Mouse (Mus musculus) intestine, embryonic 14.5 days (tissue): Measurements from ENCODE around the gene Myl7. TPM values are rescaled to one million over a fixed set of nuclear protein-coding genes. Genes with fewer than 3 reads are reported as not detected.

ENCODE experiments used
- ATAC-seq: fragments of 200-750 bp; cut with Nextera tagmentation; replicated peaks from 2 replicates; pipeline ENCODE4 v1.8.0; 2017; ENCODE audit warnings: low read depth, moderate number of reproducible peaks, moderate TSS enrichment, moderate library complexity; ENCODE audit not compliant: low FRiP score, low TSS enrichment
- DNase-seq: peaks from one replicate; pipeline ENCODE4 v3.0.0-alpha.2; 2018; ENCODE audit warnings: low spot score
- H3K27ac ChIP-seq: fragments of 300-500 bp; sonication (generic); 2 replicates; pipeline ENCODE4 v1.5.1; 2014; ENCODE audit warnings: low read depth, mild to moderate bottlenecking, control low read depth
- H3K27me3 ChIP-seq: fragments of 300-500 bp; sonication (generic); replicated peaks from 2 replicates; pipeline ENCODE4 v1.6.1; 2014; ENCODE audit warnings: low read length, control low read depth; ENCODE audit not compliant: control insufficient read depth, insufficient read depth
- H3K36me3 ChIP-seq: fragments of 300-500 bp; sonication (generic); 2 replicates; pipeline ENCODE4 v1.6.1; 2014; ENCODE audit warnings: low read length, control low read depth; ENCODE audit not compliant: control insufficient read depth, insufficient read depth
- H3K4me1 ChIP-seq: fragments of 300-500 bp; sonication (generic); replicated peaks from 2 replicates; pipeline ENCODE4 v1.6.1; 2014; ENCODE audit warnings: low read length, control low read depth, mixed read lengths; ENCODE audit not compliant: control insufficient read depth, insufficient read depth
- H3K4me2 ChIP-seq: fragments of 300-500 bp; sonication (generic); 2 replicates; pipeline ENCODE4 v1.6.1; 2014; ENCODE audit warnings: low read length
- H3K4me3 ChIP-seq: fragments of 300-500 bp; sonication (generic); 2 replicates; pipeline ENCODE4 v1.5.1; 2014; ENCODE audit warnings: low read depth, low read length, control low read depth, mixed read lengths
- H3K9ac ChIP-seq: fragments of 300-500 bp; sonication (generic); 2 replicates; pipeline ENCODE4 v1.6.1; 2014; ENCODE audit warnings: mild to moderate bottlenecking, low read length
- H3K9me3 ChIP-seq: fragments of 300-500 bp; sonication (generic); 2 replicates; pipeline ENCODE4 v1.6.1; 2016; ENCODE audit warnings: low read length, control low read depth; ENCODE audit not compliant: control insufficient read depth
- WGBS: fragments of 180-500 bp; shearing (Covaris S2); extraction: QIAGEN DNeasy Blood & Tissue Kit; methylation state at CpG from one replicate; pipeline ENCODE4 v1.1.7; 2014; 5-methylcytosine and 5-hydroxymethylcytosine counted together
- polyA plus RNA-seq: library from polyadenylated mRNA; unstranded; fragments of >200 nt; fragmentation: Nextera tagmentation; extraction: Ambion mirVana; gene quantifications from 2 replicates; pipeline ENCODE4 v1.2.1, GENCODE M21; 2014

Myl7 gene
- polyA plus RNA-seq, 1 experiment from 2014 or later, result 33.3 TPM

DNA sequence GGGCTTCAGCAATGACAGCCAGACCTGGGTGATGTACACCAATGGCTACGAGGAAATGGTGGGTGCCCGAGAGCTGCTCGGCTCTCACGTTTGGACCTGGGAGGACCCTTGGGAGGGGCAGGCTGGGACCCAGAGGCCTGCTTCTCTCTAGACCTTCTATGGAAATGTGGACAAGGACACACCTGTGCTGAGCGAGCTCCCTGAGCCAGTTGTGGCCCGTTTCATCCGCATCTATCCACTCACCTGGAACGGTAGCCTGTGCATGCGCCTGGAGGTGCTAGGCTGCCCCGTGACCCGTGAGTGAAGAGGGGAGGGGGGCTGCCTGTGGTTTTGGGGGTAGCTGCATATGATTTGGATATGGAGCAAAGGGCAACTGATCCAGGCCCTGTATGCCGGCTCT is 30.3 kb downstream of the Myl7 start:
- no peak for DNase-seq
- 91% methylated on average over 12 of the region's 12 CpGs for WGBS
- Histone ChIP-seq H3K9me3 (no peaks in the 10 kb centered on the region), H3K4me2 (no peak overlapping the region), H3K4me3 (no peak overlapping the region), H3K27me3 (no peaks in the 10 kb centered on the region), H3K4me1 (no peaks in the 10 kb centered on the region), H3K27ac (no peak overlapping the region), H3K36me3 (peaks cover 60% of the 10 kb centered on the region), H3K9ac (no peak overlapping the region)
- ATAC-seq, result no peak

DNA sequence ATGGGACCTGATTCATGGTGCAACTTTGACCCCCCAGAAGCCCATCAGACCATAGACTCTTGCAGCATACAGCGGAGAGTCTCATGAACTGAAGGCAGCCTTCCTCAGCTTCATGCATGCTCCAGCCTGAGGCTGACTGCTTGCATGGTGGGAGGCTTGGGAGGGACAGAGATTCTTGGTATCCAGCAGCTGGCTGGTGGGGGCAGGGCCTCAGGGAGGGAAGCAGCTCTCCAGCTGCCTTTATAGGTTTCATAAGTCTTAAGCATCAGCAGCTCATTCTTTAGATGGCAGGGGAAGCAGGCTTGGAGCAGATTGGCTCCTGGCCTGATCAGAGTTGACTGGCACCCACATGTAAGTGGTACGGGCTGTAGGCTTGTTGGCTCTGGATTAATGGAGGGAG is 31.4 kb downstream of the Myl7 start:
- ATAC-seq, result peak; percentile 29; the same call in 1 of the 2 replicates
- no peaks in the 10 kb centered on the region for H3K9me3 ChIP-seq

DNA sequence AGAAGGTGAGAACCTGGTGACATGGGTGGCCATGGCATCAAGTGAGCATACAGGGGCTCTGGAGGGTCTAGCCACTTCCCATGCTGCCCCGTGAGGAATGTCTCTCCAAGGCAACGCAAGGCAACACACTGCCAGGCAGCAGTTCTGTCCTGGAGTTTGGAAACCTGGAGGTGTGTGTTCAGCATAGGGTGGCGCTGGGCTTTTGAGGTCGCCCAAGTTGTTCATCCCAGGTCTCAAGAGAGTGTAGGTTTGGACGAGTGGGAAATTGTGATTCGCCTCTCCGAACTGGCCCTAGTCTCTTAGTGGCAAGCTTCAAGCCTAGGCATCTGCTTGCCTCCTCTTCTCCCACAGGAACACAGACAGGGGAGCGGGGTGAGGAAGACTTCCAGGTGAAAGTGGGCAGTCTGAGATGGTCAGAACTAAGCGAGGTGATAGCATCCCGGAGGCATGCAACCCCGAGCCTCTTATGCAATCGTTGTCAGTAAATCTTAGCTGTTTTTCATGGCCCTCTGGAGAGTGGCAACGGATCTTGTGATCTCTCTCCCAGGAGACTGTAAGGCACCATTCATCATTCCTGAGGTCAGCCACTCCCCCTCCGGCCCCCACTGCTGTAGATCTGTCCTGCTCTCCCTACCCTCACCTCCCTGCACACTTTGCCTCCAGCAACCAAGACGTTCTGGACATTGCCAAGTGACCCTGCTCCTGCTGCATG is 36.0 kb downstream of the Myl7 start:
- Histone ChIP-seq H3K9ac (peak overlapping the region; percentile 56), H3K27me3 (no peaks in the 10 kb centered on the region; the same call in 1 of the 2 replicates), H3K9me3 (no peaks in the 10 kb centered on the region; the same call in 1 of the 2 replicates), H3K4me1 (peaks cover 10% of the 10 kb centered on the region), H3K27ac (0 out of 2 replicates have a peak overlapping the region, but pooled peaks have one; percentile 11), H3K4me3 (peak overlapping the region; percentile 43), H3K4me2 (peak overlapping the region; percentile 74), H3K36me3 (peaks cover 10% of the 10 kb centered on the region; the same call in 1 of the 2 replicates)
- WGBS, result 11% methylated on average over 15 of the region's 15 CpGs
- no peak for DNase-seq
- ATAC-seq, result no peak

More for the DNA sequence above, 31.4 kb downstream of the Myl7 start:
- H3K4me1 ChIP-seq, result 0 out of 2 replicates have a peak, but pooled peaks cover 1% of the 10 kb centered on the region
- 71% methylated on average over 2 of the region's 2 CpGs for WGBS
- no peak overlapping the region for H3K9ac ChIP-seq
- peaks cover 48% of the 10 kb centered on the region for H3K36me3 ChIP-seq
- no peak for DNase-seq
- H3K27ac ChIP-seq, result no peak overlapping the region
- H3K4me3 ChIP-seq, result no peak overlapping the region
- H3K4me2 ChIP-seq, result no peak overlapping the region
- no peaks in the 10 kb centered on the region for H3K27me3 ChIP-seq

DNA sequence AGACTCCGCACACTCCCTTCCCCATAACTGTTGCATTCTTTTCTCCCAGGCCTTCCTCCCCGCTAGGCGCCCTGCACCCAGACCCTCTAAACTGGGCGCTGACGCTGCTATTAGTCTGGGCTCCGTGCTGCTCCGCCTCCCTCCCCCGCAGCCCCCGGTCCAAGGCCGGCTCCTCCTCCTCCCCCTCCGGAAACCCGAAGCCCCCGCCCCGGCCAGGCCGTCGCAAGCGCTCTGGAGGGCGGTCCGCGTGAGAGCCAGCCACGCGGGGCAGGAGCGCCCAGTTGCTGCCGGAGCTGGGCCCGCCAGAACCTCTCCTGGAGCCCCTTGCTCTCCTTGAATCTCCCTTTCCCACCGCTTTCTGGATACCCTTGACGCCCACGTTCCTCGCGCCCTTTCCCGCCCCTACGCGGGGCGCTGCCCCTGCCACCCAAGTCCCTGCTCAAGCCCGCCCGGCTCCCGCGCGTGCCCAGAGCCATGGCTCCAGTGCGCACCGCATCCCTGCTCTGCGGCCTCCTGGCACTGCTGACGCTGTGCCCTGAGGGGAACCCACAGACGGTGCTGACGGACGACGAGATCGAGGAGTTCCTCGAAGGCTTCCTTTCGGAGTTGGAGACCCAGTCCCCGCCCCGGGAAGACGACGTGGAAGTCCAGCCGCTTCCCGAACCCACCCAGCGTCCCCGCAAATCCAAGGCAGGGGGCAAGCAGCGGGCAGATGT is 36.7 kb downstream of the Myl7 start, which contains the start of gene Aebp1:
Gene Aebp1, plus strand, starts transcription at position 270 of the 716 bp plus-strand sequence.
- Histone ChIP-seq H3K4me2 (peak within 1 kb of the TSS; percentile 74), H3K4me3 (peak within 1 kb of the TSS; percentile 43), H3K9me3 (no peaks in the 10 kb centered on the region; the same call in 1 of the 2 replicates), H3K27me3 (no peaks in the 10 kb centered on the region; the same call in 1 of the 2 replicates), H3K9ac (peak within 1 kb of the TSS; percentile 56), H3K27ac (0 out of 2 replicates have a peak within 1 kb of the TSS, but pooled peaks have one; percentile 11), H3K36me3 (0 out of 2 replicates have a peak, but pooled peaks cover 10% of the 10 kb centered on the region), H3K4me1 (peaks cover 10% of the 10 kb centered on the region)
- ATAC-seq (peak; percentile 67), DNase-seq (peak; percentile 72)
- WGBS, result 2% methylated on average over 59 of the region's 59 CpGs

DNA sequence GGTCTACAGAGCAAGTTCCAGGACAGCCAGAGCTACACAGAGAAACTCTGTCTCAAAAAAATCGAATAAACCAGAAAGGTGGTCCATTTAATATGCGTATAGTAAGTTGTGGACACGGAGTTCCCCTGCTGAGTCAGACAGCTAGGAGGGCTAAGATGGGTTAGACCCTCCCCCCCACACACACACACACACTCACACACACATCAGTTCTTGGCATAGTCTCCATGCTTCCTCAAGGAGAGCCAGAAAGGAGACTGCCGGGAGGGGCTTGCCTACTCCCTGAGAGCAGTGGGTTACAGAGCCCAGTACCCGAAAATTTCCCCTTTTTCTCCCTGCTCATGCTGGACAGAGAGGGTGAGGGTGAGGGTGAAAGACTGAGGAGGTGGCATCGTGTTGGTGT is 37.9 kb downstream of the Myl7 start:
- Histone ChIP-seq H3K4me1 (peaks cover 10% of the 10 kb centered on the region), H3K27ac (no peak overlapping the region), H3K27me3 (no peaks in the 10 kb centered on the region; the same call in 1 of the 2 replicates), H3K36me3 (0 out of 2 replicates have a peak, but pooled peaks cover 6% of the 10 kb centered on the region), H3K4me3 (no peak overlapping the region), H3K9ac (no peak overlapping the region), H3K9me3 (no peaks in the 10 kb centered on the region; the same call in 1 of the 2 replicates), H3K4me2 (no peak overlapping the region)
- no peak for DNase-seq
- ATAC-seq, result no peak
- 64% methylated on average over 6 of the region's 6 CpGs for WGBS

DNA sequence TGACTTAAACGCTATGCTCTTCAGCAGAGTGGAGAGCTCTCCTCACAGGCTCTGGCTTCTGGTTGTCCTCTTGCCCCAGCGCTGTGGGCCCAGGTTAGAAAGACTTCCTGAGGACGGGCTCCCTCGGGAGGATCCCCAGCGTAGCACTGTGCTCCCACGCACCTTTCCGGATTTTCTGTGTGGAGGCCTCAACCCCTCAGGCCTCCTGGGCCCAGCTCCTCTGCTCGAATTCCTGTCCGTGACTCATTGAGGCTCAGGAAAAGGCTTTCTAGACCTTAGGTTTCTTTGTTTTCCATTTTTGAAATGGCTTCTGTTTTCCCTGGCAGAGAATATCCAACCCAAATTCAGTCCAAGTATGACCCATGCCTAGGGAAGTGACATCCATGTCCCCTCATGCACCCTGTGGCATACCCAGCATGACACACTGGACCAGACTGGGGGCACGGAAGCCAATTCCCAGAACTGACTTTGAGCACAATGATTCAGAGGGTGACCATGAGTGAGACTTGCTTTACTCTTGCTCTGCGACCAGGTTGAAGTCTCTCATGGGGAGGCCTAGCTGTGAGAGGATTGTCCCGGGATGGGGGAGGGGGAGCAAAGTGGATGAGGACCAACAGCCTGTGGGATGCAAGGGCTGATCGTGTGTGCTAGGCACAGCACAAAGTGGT is 38.6 kb downstream of the Myl7 start:
- no peak overlapping the region for H3K9ac ChIP-seq
- H3K36me3 ChIP-seq, result no peaks in the 10 kb centered on the region
- H3K4me3 ChIP-seq, result no peak overlapping the region
- ATAC-seq, result no peak
- no peak for DNase-seq
- H3K27ac ChIP-seq, result no peak overlapping the region
- peaks cover 10% of the 10 kb centered on the region for H3K4me1 ChIP-seq
- WGBS, result 84% methylated on average over 13 of the region's 13 CpGs
- no peak overlapping the region for H3K4me2 ChIP-seq
- no peaks in the 10 kb centered on the region; the same call in 1 of the 2 replicates for H3K9me3 ChIP-seq
- H3K27me3 ChIP-seq, result no peaks in the 10 kb centered on the region; the same call in 1 of the 2 replicates

DNA sequence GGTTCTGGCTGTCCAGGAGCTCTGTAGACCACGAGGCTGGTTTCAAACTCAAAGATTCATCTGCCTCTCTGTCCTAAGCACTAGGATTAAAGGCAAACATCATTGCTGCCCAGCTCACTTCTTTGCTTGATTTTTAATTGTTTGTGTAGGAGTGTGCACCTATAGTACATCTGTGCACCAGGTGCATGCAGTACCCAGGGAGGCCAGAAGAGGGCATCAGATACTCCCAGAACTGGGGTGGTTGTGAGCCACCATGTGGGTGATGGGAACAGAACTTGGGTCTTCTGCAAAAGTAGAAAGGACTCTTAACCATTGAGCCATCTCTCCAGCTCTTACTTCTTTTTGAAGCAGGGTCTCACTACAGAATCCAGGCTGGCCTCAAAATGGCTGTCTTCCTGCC is 39.9 kb downstream of the Myl7 start:
- Histone ChIP-seq H3K9me3 (no peaks in the 10 kb centered on the region; the same call in 1 of the 2 replicates), H3K27me3 (no peaks in the 10 kb centered on the region; the same call in 1 of the 2 replicates), H3K4me3 (no peak overlapping the region), H3K4me1 (peaks cover 10% of the 10 kb centered on the region), H3K9ac (no peak overlapping the region), H3K27ac (no peak overlapping the region), H3K36me3 (no peaks in the 10 kb centered on the region), H3K4me2 (no peak overlapping the region)
- no peak for ATAC-seq
- DNase-seq, result no peak
- WGBS, result 90% methylated on average over 1 of the region's 1 CpGs

DNA sequence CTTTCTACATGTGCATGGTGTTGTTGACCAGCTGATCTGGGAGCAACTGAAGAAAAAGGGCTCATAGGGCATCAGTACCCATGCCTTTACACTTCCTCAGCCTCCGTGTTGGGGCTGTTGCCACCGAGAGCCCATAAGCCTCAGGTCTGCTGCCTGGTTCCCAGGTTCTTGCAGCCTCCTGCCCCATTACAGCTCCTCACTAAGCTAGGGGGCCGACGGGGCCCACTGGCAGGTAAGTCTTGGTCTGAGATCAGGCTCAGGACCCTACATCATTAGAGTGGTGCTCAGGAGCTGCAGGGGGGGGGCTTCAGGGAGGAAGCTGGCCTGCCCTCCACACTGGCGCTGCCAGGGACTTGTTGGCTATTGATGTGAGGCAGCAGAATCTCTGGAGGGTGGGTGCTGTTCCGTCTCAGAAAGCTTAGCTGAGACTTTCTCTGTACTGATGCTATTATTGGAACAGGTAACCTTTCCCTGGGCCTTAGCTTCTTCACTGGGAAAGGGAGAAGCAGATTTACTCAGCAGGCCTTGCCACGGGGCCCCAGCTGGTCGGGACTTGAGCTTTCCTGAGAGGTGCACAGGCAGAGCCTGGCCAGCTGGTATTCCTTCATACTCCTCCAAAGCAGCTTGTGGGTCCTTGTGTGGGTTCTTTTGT is 42.0 kb downstream of the Myl7 start:
- Histone ChIP-seq H3K9ac (no peak overlapping the region), H3K4me1 (peaks cover 7% of the 10 kb centered on the region), H3K4me3 (no peak overlapping the region), H3K27me3 (no peaks in the 10 kb centered on the region; the same call in 1 of the 2 replicates), H3K36me3 (no peaks in the 10 kb centered on the region), H3K4me2 (no peak overlapping the region), H3K9me3 (no peaks in the 10 kb centered on the region; the same call in 1 of the 2 replicates), H3K27ac (no peak overlapping the region)
- WGBS, result 76% methylated on average over 8 of the region's 8 CpGs
- DNase-seq, result no peak
- no peak for ATAC-seq
